Mouse (Mus musculus) retina, postnatal 1 day (tissue): ENCODE measurements at regions not wholly inside any gene's neighbourhood (a gene's known extent, or its start where the extent isn't known, plus 50 kb on each side); places are given as distances from the start of the nearest gene placed in this dataset.
A peak's percentile ranks its signal among the peaks of the same experiment; 100 is the strongest.

ENCODE experiments used
- DNase-seq: peaks from one replicate; pipeline ENCODE4 v3.0.0-alpha.2; 2012

- no peak for DNase-seq
Measured at GRCm38 (mm10) chr13:84025348-84025747, 196.7 kb upstream of the Tmem161b start.

GRCm38 (mm10) chr13:84047736-84048135 is 174.4 kb upstream of the Tmem161b start:
- DNase-seq = no peak

- DNase-seq = no peak
Measured at GRCm38 (mm10) chr13:84052221-84052620, 169.9 kb upstream of the Tmem161b start.

GRCm38 (mm10) chr13:84054956-84055355 is 167.1 kb upstream of the Tmem161b start:
- DNase-seq = no peak

GRCm38 (mm10) chr13:84055576-84055975 is 166.5 kb upstream of the Tmem161b start:
- DNase-seq = no peak

GRCm38 (mm10) chr13:84056451-84056850 is 165.6 kb upstream of the Tmem161b start:
- DNase-seq = peak; percentile 47

GRCm38 (mm10) chr13:84056998-84057397 is 165.1 kb upstream of the Tmem161b start:
- DNase-seq = peak; percentile 40

- DNase-seq = no peak
Measured at GRCm38 (mm10) chr13:84057456-84057855, 164.6 kb upstream of the Tmem161b start.

- DNase-seq = peak; percentile 18
Measured at GRCm38 (mm10) chr13:84058251-84058650, 163.8 kb upstream of the Tmem161b start.

- peak; percentile 89 for DNase-seq
Measured at GRCm38 (mm10) chr13:84059031-84059651, 163.0 kb upstream of the Tmem161b start.

- DNase-seq = peak; percentile 92
Measured at GRCm38 (mm10) chr13:84059661-84060452, 162.2 kb upstream of the Tmem161b start.

- DNase-seq = peak; percentile 15
Measured at GRCm38 (mm10) chr13:84060453-84060834, 161.7 kb upstream of the Tmem161b start.

- DNase-seq = peak; percentile 28
Measured at GRCm38 (mm10) chr13:84060906-84061305, 161.2 kb upstream of the Tmem161b start.

- peak; percentile 23 for DNase-seq
Measured at GRCm38 (mm10) chr13:84061820-84062480, 160.1 kb upstream of the Tmem161b start.

- peak; percentile 24 for DNase-seq
Measured at GRCm38 (mm10) chr13:84062616-84063015, 159.5 kb upstream of the Tmem161b start.

GRCm38 (mm10) chr13:84063406-84063805 is 158.7 kb upstream of the Tmem161b start:
- no peak for DNase-seq

- peak; percentile 48 for DNase-seq
Measured at GRCm38 (mm10) chr13:84064291-84064940, 157.7 kb upstream of the Tmem161b start.

- DNase-seq = peak; percentile 97
Measured at GRCm38 (mm10) chr13:84065256-84065898, 156.7 kb upstream of the Tmem161b start.

- DNase-seq = peak; percentile 63
Measured at GRCm38 (mm10) chr13:84066211-84066959, 155.7 kb upstream of the Tmem161b start.

GRCm38 (mm10) chr13:84066960-84067665 is 155.0 kb upstream of the Tmem161b start:
- DNase-seq = peak; percentile 37

GRCm38 (mm10) chr13:84068365-84068764 is 153.7 kb upstream of the Tmem161b start:
- no peak for DNase-seq
